Mouse (Mus musculus) spleen, adult 2 months (tissue): ENCODE data around the gene Sdhb.

Experiments used
- CTCF ChIP-seq: fragments of 200-500 bp; IDR thresholded peaks from 2 replicates; pipeline ENCODE4 v1.5.1; 2011; ENCODE audit warnings: mild to moderate bottlenecking, inconsistent platforms; ENCODE audit not compliant: insufficient read depth, insufficient read length, insufficient replicate concordance; ENCODE audit errors: extremely low read depth
- POLR2A ChIP-seq: fragments of 200-500 bp; IDR thresholded peaks from 2 replicates; pipeline ENCODE4 v1.6.1; 2011; ENCODE audit warnings: low read depth, low read length, inconsistent platforms

GRCm38 (mm10) chr4:141024992-141025391, 64.0 kb downstream of the Sdhb start:
- TF ChIP-seq POLR2A (no peak), CTCF (no peak)
